Mouse (Mus musculus) heart, embryonic 16.5 days (tissue): ENCODE measurements around the gene Tbc1d4. TPM values are rescaled to one million over a fixed set of nuclear protein-coding genes. Genes with fewer than 3 reads are reported as not detected.
"Not testable (repeated sequence)": the region's sequence is repeated elsewhere in the genome, so short reads cannot be mapped to it uniquely, and the experiment has no call there.

Experiments
- ATAC-seq: fragments of 200-750 bp; cut with Nextera tagmentation; replicated peaks from 2 replicates; pipeline ENCODE4 v1.8.0; 2017; ENCODE audit warnings: moderate number of reproducible peaks; ENCODE audit not compliant: insufficient read depth, low FRiP score; ENCODE audit errors: extremely low read depth
- H3K27ac ChIP-seq: fragments of 300-500 bp; sonication (generic); 2 replicates; pipeline ENCODE4 v1.5.1; 2014; ENCODE audit warnings: mild to moderate bottlenecking, low read length, control low read depth, moderate library complexity
- H3K27me3 ChIP-seq: fragments of 300-500 bp; sonication (generic); 2 replicates; pipeline ENCODE4 v1.6.1; 2014; ENCODE audit warnings: low read length, mixed read lengths; ENCODE audit not compliant: control insufficient read depth, insufficient read depth
- H3K36me3 ChIP-seq: fragments of 300-500 bp; sonication (generic); 2 replicates; pipeline ENCODE4 v1.6.1; 2014; ENCODE audit not compliant: control insufficient read depth, insufficient read depth
- H3K4me1 ChIP-seq: fragments of 300-500 bp; sonication (generic); 2 replicates; pipeline ENCODE4 v1.6.1; 2014; ENCODE audit warnings: low read length, mixed read lengths; ENCODE audit not compliant: control insufficient read depth, insufficient read depth
- H3K4me2 ChIP-seq: fragments of 300-500 bp; sonication (generic); 2 replicates; pipeline ENCODE4 v1.6.1; 2014; ENCODE audit warnings: low read depth, mild to moderate bottlenecking, control low read depth, low read length
- H3K4me3 ChIP-seq: fragments of 300-500 bp; sonication (generic); 2 replicates; pipeline ENCODE4 v1.5.1; 2014; ENCODE audit warnings: mild to moderate bottlenecking, control low read depth, low read length
- H3K9ac ChIP-seq: fragments of 300-500 bp; sonication (generic); 2 replicates; pipeline ENCODE4 v1.6.1; 2014; ENCODE audit warnings: low read length, control low read depth
- H3K9me3 ChIP-seq: fragments of 300-500 bp; sonication (generic); replicated peaks from 2 replicates; pipeline ENCODE4 v1.6.1; 2016; ENCODE audit warnings: low read length; ENCODE audit not compliant: control insufficient read depth
- WGBS: fragments of 180-500 bp; shearing (Covaris S2); extraction: QIAGEN DNeasy Blood & Tissue Kit; methylation state at CpG from one replicate; pipeline ENCODE4 v1.1.7; 2014; 5-methylcytosine and 5-hydroxymethylcytosine counted together
- polyA plus RNA-seq: library from polyadenylated mRNA; unstranded; fragments of >200 nt; fragmentation: Nextera tagmentation; extraction: Ambion mirVana; gene quantifications from 2 replicates; pipeline ENCODE4 v1.2.1, GENCODE M21; 2015

Tbc1d4 gene
- polyA plus RNA-seq, 1 experiment from 2014 or later: 25.9 TPM

- H3K9ac ChIP-seq: no peak overlapping the region
- 45% methylated on average over 3 of the region's 3 CpGs for WGBS
- H3K9me3 ChIP-seq: no peaks in the 10 kb centered on the region
- no peak overlapping the region for H3K4me3 ChIP-seq
- no peak overlapping the region for H3K4me2 ChIP-seq
- H3K36me3 ChIP-seq: 0 out of 2 replicates have a peak, but pooled peaks cover 2% of the 10 kb centered on the region
- no peaks in the 10 kb centered on the region for H3K27me3 ChIP-seq
- no peak for ATAC-seq
- H3K27ac ChIP-seq: no peak overlapping the region
- peaks cover 6% of the 10 kb centered on the region for H3K4me1 ChIP-seq
These were observed 6.1 kb downstream of the Tbc1d4 start for GRCm38 (mm10) chr14:101602851-101603250.

- Histone ChIP-seq H3K27ac (no peak overlapping the region), H3K9me3 (no peaks in the 10 kb centered on the region), H3K9ac (no peak overlapping the region), H3K4me1 (peaks cover 12% of the 10 kb centered on the region), H3K27me3 (no peaks in the 10 kb centered on the region), H3K4me2 (no peak overlapping the region), H3K36me3 (peaks cover 9% of the 10 kb centered on the region; the same call in 1 of the 2 replicates), H3K4me3 (no peak overlapping the region)
- 82% methylated on average over 12 of the region's 14 CpGs for WGBS
- no peak for ATAC-seq
These were observed 11.8 kb downstream of the Tbc1d4 start for GRCm38 (mm10) chr14:101597096-101597715.

- H3K4me1 ChIP-seq: peaks cover 12% of the 10 kb centered on the region
- 93% methylated on average over 9 of the region's 9 CpGs for WGBS
- H3K4me2 ChIP-seq: no peak overlapping the region
- H3K9me3 ChIP-seq: no peaks in the 10 kb centered on the region
- H3K4me3 ChIP-seq: no peak overlapping the region
- H3K27me3 ChIP-seq: no peaks in the 10 kb centered on the region
- H3K27ac ChIP-seq: no peak overlapping the region
- no peak overlapping the region for H3K9ac ChIP-seq
- peaks cover 9% of the 10 kb centered on the region; the same call in 1 of the 2 replicates for H3K36me3 ChIP-seq
- ATAC-seq: no peak
These were observed 12.3 kb downstream of the Tbc1d4 start for GRCm38 (mm10) chr14:101596691-101597090.

- Histone ChIP-seq H3K27me3 (no peaks in the 10 kb centered on the region), H3K9ac (no peak overlapping the region), H3K4me1 (peaks cover 12% of the 10 kb centered on the region), H3K4me2 (no peak overlapping the region), H3K27ac (peak overlapping the region; percentile 14; the same call in 1 of the 2 replicates), H3K36me3 (peaks cover 9% of the 10 kb centered on the region; the same call in 1 of the 2 replicates), H3K9me3 (no peaks in the 10 kb centered on the region), H3K4me3 (no peak overlapping the region)
- ATAC-seq: peak; percentile 30; the same call in 1 of the 2 replicates
- 69% methylated on average over 13 of the region's 13 CpGs for WGBS
These were observed 13.5 kb downstream of the Tbc1d4 start for GRCm38 (mm10) chr14:101595301-101596080.

- Histone ChIP-seq H3K36me3 (peaks cover 7% of the 10 kb centered on the region; the same call in 1 of the 2 replicates), H3K9me3 (no peaks in the 10 kb centered on the region), H3K27ac (no peak overlapping the region), H3K4me2 (no peak overlapping the region), H3K4me3 (no peak overlapping the region), H3K4me1 (peaks cover 12% of the 10 kb centered on the region), H3K27me3 (no peaks in the 10 kb centered on the region), H3K9ac (no peak overlapping the region)
- 55% methylated on average over 5 of the region's 5 CpGs for WGBS
- ATAC-seq: no peak
These were observed 15.0 kb downstream of the Tbc1d4 start for GRCm38 (mm10) chr14:101594001-101594400.

GRCm38 (mm10) chr14:101593340-101593739 is 15.7 kb downstream of the Tbc1d4 start:
- ATAC-seq: no peak
- no peaks in the 10 kb centered on the region for H3K9me3 ChIP-seq
- no peaks in the 10 kb centered on the region for H3K27me3 ChIP-seq
- H3K4me1 ChIP-seq: peaks cover 12% of the 10 kb centered on the region
- no peak overlapping the region for H3K9ac ChIP-seq
- WGBS: 79% methylated on average over 7 of the region's 7 CpGs
- H3K4me3 ChIP-seq: no peak overlapping the region
- no peak overlapping the region for H3K27ac ChIP-seq
- no peak overlapping the region for H3K4me2 ChIP-seq
- H3K36me3 ChIP-seq: peaks cover 7% of the 10 kb centered on the region; the same call in 1 of the 2 replicates

- no peak overlapping the region for H3K27ac ChIP-seq
- H3K4me2 ChIP-seq: no peak overlapping the region
- no peak overlapping the region for H3K9ac ChIP-seq
- H3K4me3 ChIP-seq: no peak overlapping the region
- no peaks in the 10 kb centered on the region for H3K9me3 ChIP-seq
- H3K27me3 ChIP-seq: no peaks in the 10 kb centered on the region
- no peak for ATAC-seq
- H3K36me3 ChIP-seq: peaks cover 5% of the 10 kb centered on the region; the same call in 1 of the 2 replicates
- WGBS: 80% methylated on average over 5 of the region's 5 CpGs
- peaks cover 31% of the 10 kb centered on the region for H3K4me1 ChIP-seq
These were observed 17.9 kb downstream of the Tbc1d4 start for GRCm38 (mm10) chr14:101591101-101591500.

- H3K36me3 ChIP-seq, H3K9ac ChIP-seq, H3K27me3 ChIP-seq, H3K4me3 ChIP-seq, H3K9me3 ChIP-seq: not testable (repeated sequence)
- ATAC-seq: peak; percentile 53; the same call in 1 of the 2 replicates
- peaks cover 30% of the 10 kb centered on the region for H3K4me1 ChIP-seq
- peak overlapping the region; percentile 23 for H3K4me2 ChIP-seq
- peak overlapping the region; percentile 35; the same call in 1 of the 2 replicates for H3K27ac ChIP-seq
- 65% methylated on average over 2 of the region's 4 CpGs for WGBS
These were observed 20.6 kb downstream of the Tbc1d4 start for GRCm38 (mm10) chr14:101588209-101588991.
